Mouse (Mus musculus) erythroid progenitor cell, adult 5-6 weeks (primary cell): ENCODE measurements at regions not wholly inside any gene's neighbourhood (a gene's known extent, or its start where the extent isn't known, plus 50 kb on each side); places are given as distances from the start of the nearest gene placed in this dataset.

Experiments
- ATAC-seq: replicated peaks from 2 replicates; pipeline ENCODE4 v1.8.0; 2016; ENCODE audit warnings: moderate number of reproducible peaks, mild to moderate bottlenecking, moderate TSS enrichment, inconsistent platforms; ENCODE audit not compliant: poor library complexity, low FRiP score, severe bottlenecking

GRCm38 (mm10) chr2:46492299-46492698 is 1375.1 kb upstream of the Zeb2 start:
- no peak for ATAC-seq

GRCm38 (mm10) chr2:46491081-46491480 is 1373.9 kb upstream of the Zeb2 start:
- ATAC-seq = no peak

GRCm38 (mm10) chr2:46468936-46469629 is 1351.9 kb upstream of the Zeb2 start:
- no peak for ATAC-seq

GRCm38 (mm10) chr2:46465389-46465788 is 1348.2 kb upstream of the Zeb2 start:
- ATAC-seq = no peak

DNA sequence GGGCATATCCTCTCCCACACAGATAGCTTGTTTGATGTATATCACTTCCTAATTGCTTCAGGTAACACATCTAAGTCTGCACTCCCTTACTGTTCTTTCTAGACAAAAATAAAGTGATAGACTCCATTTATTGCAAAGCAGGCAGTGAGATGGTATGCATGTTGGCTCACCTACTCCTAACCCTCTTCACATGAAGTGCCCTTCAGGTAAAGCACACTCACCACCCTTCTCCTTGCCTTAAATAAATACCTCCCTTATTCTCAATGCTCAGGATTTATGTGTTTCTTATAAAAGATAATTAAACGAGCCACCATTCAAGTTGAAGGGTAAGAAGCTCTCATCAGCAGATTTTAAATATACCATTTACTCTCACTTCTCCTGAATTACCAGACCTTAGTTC is 1347.7 kb upstream of the Zeb2 start:
- ATAC-seq = no peak

DNA sequence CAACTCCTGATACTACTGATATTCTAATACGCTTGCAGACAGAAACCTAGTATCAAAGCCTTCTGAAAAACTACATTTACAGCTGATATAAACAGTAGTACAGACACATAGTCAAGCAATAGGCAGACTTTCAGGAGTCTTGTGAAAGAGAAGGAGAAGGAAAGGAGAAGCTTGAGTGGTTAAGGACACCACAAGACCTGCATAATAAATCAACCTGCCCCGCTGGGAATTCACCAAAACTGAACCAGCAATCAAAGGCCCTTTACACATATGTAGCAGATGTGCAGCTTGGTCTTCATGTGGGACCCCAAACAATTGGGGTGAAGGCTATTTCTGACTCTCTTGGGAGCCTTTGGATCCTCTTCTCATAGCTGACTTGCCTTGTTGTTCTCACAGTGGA is 1345.5 kb upstream of the Zeb2 start:
- ATAC-seq = no peak

DNA sequence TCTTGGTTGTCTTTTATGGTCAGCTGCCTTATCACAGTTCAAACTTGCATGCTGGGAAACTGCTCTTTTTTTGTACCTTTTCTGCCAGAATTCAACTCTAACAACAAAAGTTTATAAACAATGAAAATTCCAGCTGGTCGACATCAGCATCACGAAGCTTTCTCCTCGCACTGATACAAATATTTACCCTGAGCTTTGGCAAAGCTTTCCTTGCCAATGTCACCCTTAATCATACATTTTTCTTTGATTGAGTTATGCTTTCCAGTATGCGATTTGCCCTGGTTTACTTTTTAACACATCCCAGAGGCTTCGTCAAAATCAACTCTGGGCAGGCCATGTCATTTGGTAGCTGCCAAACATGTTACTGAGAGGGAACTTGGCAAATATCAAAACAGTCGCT is 1333.5 kb upstream of the Zeb2 start:
- no peak for ATAC-seq

DNA sequence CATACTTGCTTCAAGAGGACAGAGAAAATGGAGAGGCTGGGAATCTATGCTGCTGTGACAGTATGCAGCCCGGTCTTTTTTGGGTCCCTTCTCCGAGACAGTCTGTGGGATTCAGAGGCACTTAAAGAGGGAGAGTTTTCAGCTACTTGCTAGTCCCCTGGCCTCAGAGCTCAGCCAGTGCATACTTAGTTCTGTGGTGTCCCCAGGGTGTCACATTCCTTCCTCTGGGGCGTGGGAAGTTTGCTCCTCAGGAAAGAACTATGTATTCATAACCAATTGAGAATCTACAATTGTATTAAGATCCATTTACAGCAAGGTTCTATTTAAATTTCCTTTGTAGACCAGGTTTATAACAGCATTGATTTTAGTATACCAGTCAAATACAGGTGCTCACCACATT is 1328.1 kb upstream of the Zeb2 start:
- ATAC-seq = no peak

DNA sequence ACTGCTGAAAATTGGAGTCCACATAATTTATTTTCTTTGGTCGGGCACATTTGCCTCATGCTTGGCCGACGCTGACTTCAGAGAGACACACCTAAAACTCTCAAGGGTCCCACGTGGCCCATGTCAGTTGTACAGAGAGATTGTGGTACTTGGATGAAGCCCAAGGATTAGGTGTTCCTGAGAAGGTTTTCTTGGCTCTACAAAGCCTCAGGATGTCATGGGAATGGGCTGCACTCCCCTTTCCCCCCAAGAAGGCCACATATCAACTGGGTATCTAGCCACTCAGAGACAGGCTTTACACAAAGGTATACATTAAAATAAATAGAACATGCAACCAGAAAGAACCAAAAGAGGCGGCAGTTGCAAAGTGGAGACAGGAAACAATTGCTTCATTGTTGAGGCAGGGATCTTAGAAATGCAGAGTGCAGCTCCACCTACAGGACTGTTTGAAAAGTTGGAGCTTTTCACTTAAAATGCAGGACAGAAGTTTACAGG is 1326.5 kb upstream of the Zeb2 start:
- ATAC-seq = no peak

GRCm38 (mm10) chr2:46443061-46443685 is 1326.0 kb upstream of the Zeb2 start:
- no peak for ATAC-seq

DNA sequence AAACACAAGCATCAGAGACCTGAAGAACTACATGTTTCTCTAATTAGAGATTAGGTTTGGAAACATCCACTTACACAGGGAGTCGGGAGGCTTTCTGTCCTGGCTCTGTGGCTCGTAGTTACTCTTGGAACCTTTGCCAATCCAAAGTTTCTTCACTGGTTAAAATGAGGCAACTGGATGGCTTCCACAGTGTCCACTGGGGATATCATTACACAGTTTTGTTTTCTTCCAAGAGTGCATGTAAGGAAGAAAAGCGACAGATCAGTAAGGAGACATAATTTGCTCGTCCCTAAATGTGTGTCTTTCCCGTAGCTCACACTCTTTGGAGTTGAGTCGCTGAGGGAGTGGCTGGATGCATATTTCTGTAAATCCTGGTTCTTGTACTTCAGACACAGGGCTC is 1325.4 kb upstream of the Zeb2 start:
- no peak for ATAC-seq

DNA sequence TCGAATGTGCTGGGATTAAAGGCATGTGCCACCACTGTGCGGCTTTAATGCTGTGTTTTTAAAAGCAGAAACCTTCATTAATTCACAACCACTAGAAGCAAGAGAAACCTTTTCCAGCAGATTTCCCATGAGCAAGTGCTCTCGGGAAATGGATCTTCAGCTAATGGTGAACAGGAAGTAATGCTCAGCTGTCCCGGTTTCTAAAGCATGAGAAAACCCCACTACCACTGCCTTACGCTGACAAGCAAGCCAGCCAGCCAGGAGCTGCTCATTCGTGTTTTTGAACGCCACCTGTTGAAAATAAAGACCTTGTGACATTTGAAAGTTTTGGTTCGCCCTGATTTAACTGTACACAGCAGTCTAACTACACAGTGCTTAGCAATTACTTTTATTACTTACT is 1324.7 kb upstream of the Zeb2 start:
- no peak for ATAC-seq

DNA sequence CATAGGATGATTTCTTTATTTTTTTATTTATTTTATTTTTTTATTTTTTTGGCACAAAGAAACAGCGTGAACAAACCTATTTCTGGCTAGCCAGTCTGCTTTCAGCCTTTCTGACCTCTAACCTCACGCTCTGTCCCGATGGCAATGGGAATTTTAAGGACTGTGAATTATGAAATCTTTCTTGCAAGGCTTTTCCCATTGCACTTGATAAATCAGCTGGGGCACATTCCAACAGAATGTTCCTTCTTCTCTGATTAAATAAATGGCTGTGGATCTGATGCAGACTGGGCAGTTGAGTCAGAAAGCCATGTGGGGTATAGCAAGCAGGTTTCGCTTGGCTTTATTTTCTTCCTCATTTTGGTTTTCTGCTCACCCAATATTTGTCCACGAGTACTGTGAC is 1324.2 kb upstream of the Zeb2 start:
- no peak for ATAC-seq

DNA sequence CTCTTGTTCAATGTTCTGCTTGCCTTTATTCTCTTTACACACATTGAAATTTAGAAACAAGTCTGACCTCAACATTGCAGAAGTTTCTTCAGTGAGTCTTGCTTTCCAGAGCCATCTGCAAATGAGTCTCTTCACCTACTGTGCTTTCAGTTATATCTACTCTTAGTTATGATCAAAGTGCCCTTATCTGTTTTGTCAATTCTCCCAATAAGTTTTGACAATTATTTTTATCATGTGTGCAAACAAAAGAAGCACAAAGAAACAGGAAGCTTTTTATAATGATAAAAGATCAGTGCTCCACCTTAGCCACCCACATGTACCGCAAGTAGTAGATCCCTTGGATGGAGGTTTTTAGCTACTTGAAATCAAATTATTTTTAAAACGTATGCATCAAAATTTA is 1322.8 kb upstream of the Zeb2 start:
- ATAC-seq = no peak

GRCm38 (mm10) chr2:46418281-46418680 is 1301.1 kb upstream of the Zeb2 start:
- ATAC-seq = no peak

DNA sequence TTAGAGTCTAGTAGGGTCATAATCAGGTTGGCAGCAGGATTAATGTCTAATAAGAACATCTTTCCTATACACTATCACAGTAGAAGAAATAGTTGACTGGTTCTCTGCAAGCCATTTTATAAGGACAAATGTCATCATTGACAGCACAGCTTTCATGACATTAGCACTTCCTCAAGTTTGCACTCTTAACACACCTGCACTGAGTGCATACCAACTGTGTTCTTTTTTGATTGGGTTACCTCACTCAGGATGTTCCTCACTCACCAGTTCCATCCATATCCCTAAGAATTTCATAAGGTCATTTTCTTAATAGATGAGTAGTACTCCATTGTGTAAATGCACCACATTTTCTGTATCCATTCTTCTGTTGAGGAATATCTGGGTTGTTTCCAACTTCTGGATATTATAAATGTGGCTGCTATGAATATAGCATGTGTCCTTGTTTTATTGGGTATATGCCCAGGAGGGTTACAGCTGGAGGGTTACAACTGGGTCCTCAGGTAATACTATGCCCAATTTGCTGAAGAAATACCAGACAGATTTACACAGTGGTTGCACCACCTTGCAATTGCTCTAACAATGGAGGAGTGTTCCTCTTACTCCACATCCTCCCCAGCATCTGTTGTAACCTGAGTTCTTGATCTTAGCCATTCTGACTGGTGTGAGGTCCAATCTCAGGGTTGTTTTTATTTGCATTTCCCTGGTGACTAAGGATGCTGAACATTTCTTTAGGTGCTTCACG is 1285.3 kb upstream of the Zeb2 start:
- ATAC-seq = no peak

- ATAC-seq = no peak
Measured at GRCm38 (mm10) chr2:46394161-46394560, 1277.0 kb upstream of the Zeb2 start.

GRCm38 (mm10) chr2:46372847-46373461 is 1255.8 kb upstream of the Zeb2 start:
- no peak for ATAC-seq

DNA sequence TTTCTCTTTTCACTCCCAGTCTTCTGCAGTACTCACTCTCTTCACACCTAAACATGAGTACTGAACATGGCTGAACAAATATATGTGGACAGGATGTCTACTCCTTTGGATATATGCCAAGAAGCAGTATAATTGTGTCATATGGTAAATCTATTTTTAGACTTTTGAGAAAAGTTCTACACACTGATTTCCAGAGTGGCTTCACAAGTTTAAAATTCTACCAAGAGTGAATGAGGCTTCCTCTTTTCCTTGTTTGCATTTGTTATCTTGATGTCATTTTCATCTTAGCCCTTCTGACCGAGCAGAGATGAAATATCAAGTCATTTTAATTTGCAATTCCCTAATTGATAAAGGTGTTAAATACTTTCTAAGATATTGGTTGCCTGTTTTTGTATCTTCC is 1254.6 kb upstream of the Zeb2 start:
- ATAC-seq = no peak

DNA sequence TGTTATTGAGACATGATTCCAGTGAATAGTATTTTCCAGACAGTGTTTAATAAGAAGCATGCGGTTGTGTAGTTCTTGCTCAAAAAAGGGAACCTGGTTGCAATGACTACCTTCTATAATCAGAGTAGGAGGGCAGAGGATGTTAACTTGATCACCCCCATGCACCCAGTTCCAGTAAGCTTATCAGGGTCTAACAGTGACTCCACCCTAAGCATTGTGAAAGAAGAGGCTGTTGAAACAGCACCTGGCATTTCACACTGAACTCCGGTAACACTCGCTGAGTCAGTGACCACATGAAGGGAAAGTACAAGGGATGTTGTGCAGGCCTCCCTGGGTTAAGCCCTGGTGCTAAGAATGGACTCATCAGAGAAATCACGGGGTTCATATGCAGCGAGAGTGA is 1253.8 kb upstream of the Zeb2 start:
- ATAC-seq = no peak

DNA sequence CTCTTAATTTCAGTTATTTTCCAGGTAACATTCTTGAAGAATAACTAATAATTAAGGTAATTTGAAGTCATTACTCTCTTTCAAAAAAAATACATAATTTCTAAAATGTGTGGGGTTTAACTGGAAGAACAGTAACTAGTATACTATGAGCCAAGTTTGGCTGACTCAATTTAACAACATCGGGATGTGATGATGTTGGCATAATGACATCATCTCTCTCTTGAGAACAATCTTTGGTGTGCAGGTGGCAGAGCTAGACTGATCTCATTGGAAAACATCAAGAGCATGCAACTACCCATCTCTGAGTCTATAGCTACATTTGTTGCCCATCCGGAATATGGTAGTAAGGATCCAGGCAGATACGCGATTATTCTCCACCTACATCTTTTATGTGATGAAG is 1251.7 kb upstream of the Zeb2 start:
- ATAC-seq = no peak
